In the genomic region with DNA sequence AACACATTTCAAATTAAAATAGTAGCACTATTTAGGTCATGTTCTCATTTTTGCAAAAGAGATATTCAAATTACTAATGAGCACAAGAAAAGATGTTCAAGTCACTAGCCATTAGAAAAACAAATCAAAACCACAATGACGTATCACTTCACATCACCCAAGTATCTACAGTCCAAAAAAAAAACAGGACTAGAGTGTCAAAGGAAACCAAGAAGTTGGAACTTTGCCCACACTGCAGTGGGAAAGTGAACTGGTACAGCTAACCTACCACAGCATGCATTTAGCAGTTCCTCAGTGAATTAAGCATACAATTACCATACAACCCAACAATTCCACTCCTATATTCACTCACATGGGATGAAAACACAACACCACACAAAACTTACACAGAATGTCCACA, we compare ENCODE assay signal across 32 mouse cellular contexts. TPM values are rescaled to one million over a fixed set of nuclear protein-coding genes. Genes with fewer than 3 reads are reported as not detected.
DNase-seq lines count a peak whose midpoint lies in the region; ATAC-seq and TF ChIP-seq lines count a peak whose summit lies in the region.
"Had no signal": no experiment of that assay in that cellular context is flagged by ENCODE, and none has a peak within 500 bp of the region (broad histone marks: within the 10 kb centered on the region; RNA-seq: fewer than 3 reads in every experiment).

No protein-coding gene starts in this region.

- intact Hi-C loops in left cerebral cortex, postnatal 14 days (cut with DNase I): loop anchor here (10.0 kb wide), 1 partner anchor 112 kb away; a partner anchor contains a TSS

- WGBS in lung, embryonic 14.5 days: 70% methylated on average over 1 of the region's 1 CpGs

- no peaks in the 10 kb centered on the region for H3K36me3 ChIP-seq in lung, embryonic 14.5 days (ENCODE audit: insufficient read depth)
- no peaks in the 10 kb centered on the region for H3K36me3 ChIP-seq in splenic B cell, adult 2 months (ENCODE audit: control insufficient read depth, insufficient read depth, low read length, poor library complexity, severe bottlenecking)
- H3K36me3 ChIP-seq: embryonic facial prominence, embryonic 13.5 days; heart, embryonic 13.5 days; limb, embryonic 12.5 days; liver, embryonic 15.5 days; lung, embryonic 15.5 days; midbrain, embryonic 13.5 days; neural tube, embryonic 13.5 days had no signal

- no peaks in the 10 kb centered on the region for H3K9me3 ChIP-seq in lung, embryonic 14.5 days (ENCODE audit: low read depth, low read length)
- H3K9me3 ChIP-seq: embryonic facial prominence, embryonic 13.5 days; heart, embryonic 13.5 days; limb, embryonic 12.5 days; liver, embryonic 15.5 days; lung, embryonic 15.5 days; midbrain, embryonic 13.5 days; neural tube, embryonic 13.5 days had no signal

- H3K4me2 ChIP-seq in lung, embryonic 14.5 days: no peak overlapping the region
- H3K4me2 ChIP-seq: embryonic facial prominence, embryonic 13.5 days; heart, embryonic 13.5 days; limb, embryonic 12.5 days; liver, embryonic 15.5 days; lung, embryonic 15.5 days; midbrain, embryonic 13.5 days; neural tube, embryonic 13.5 days had no signal

- H3K27ac ChIP-seq in lung, embryonic 14.5 days (ENCODE audit: low read depth): no peak overlapping the region
- H3K27ac ChIP-seq: embryonic facial prominence, embryonic 13.5 days; heart, adult 2 months; heart, embryonic 13.5 days; limb, embryonic 12.5 days; liver, embryonic 15.5 days; lung, embryonic 15.5 days; midbrain, embryonic 13.5 days; neural tube, embryonic 13.5 days had no signal

- H3K4me1 ChIP-seq in lung, embryonic 14.5 days (ENCODE audit: insufficient read depth): no peaks in the 10 kb centered on the region; the same call in 1 of the 2 replicates

- H3K9ac ChIP-seq in lung, embryonic 14.5 days: no peak overlapping the region
- H3K9ac ChIP-seq: embryonic facial prominence, embryonic 13.5 days; forebrain, postnatal 0 days; heart, embryonic 13.5 days; limb, embryonic 12.5 days; liver, embryonic 15.5 days; lung, embryonic 15.5 days; midbrain, embryonic 13.5 days; neural tube, embryonic 13.5 days had no signal

- no peak for ATAC-seq in lung, embryonic 14.5 days (ENCODE audit: insufficient read depth)
- ATAC-seq in common myeloid progenitor, adult 5-6 weeks (replicated peaks; ENCODE audit: low read depth, poor library complexity, severe bottlenecking): peak; percentile 76
- ATAC-seq: forebrain, postnatal 0 days; hindbrain, embryonic 16.5 days; intestine, postnatal 0 days; midbrain, embryonic 13.5 days; Patski had no signal

- TF ChIP-seq CTCF in lung, embryonic 14.5 days (IDR thresholded peaks at IDR 0.05; ENCODE audit: low read depth): no peak

- peak; percentile 2 for DNase-seq in lung, embryonic 14.5 days
- DNase-seq in lung, postnatal 36 days: no peak
- peak; percentile 20 for DNase-seq in Muller cell, postnatal 12 days (ENCODE audit: inconsistent ontology term)
- DNase-seq in splenic B cell, adult 2 months (ENCODE audit: low read depth, low spot score): peak; percentile 41
- no peak for DNase-seq in left cerebral cortex, postnatal 14 days (ENCODE audit: low spot score in 2 of 2)
- no peak for DNase-seq in thymus, postnatal 36 days
- no peak for DNase-seq in gastrocnemius, postnatal 4 days (ENCODE audit: low spot score in 2 of 2)
- DNase-seq: adrenal gland, postnatal 25 days; cerebellum, adult 2 months; cerebellum, postnatal 14 days; forebrain, postnatal 0 days; gastrocnemius, postnatal 25 days; heart, adult 2 months; heart, postnatal 10 days; kidney, adult 9 months; kidney, postnatal 10 days; lung, postnatal 4 days; right cerebral cortex, postnatal 4 days; thymus, adult 2 months; thymus, postnatal 4 days had no signal

- H3K4me3 ChIP-seq in lung, embryonic 14.5 days (ENCODE audit: low read depth, low read length): no peak overlapping the region
- H3K4me3 ChIP-seq: embryonic facial prominence, embryonic 13.5 days; erythroblast, embryonic 14.5 days; heart, adult 2 months; heart, embryonic 13.5 days; limb, embryonic 12.5 days; liver, embryonic 15.5 days; lung, embryonic 15.5 days; midbrain, embryonic 13.5 days; neural tube, embryonic 13.5 days had no signal

- no peaks in the 10 kb centered on the region for H3K27me3 ChIP-seq in lung, embryonic 14.5 days (ENCODE audit: insufficient read depth, low read length)
- no peaks in the 10 kb centered on the region for H3K27me3 ChIP-seq in splenic B cell, adult 2 months (ENCODE audit: control insufficient read depth, insufficient read depth, low read length, poor library complexity, severe bottlenecking)
- H3K27me3 ChIP-seq: embryonic facial prominence, embryonic 13.5 days; heart, embryonic 13.5 days; limb, embryonic 12.5 days; liver, embryonic 15.5 days; lung, embryonic 15.5 days; midbrain, embryonic 13.5 days; neural tube, embryonic 13.5 days; Patski had no signal

RNA-seq across cellular contexts. Expression of a gene that starts 5.4 kb away (rescaled TPM):
- polyA plus RNA-seq in lung, embryonic 14.5 days (2014; fragmentation: Nextera tagmentation; extraction: Ambion mirVana): 6.0 and 7.1 TPM in 2 replicates
- total RNA-seq in common myeloid progenitor, adult 5-6 weeks (2017): 15.9 and 17.9 TPM in 2 replicates
- total RNA-seq in left cerebral cortex, postnatal 14 days (2021): 10 to 100 TPM; 30.9 to 33.8 TPM
- total RNA-seq in gastrocnemius, postnatal 4 days (2021): 10 to 100 TPM; 14.1 to 14.3 TPM

Comparison
In these comparisons a context has a peak if more than half of its experiments do, and no peak if none do; other contexts are left out.
1. DNase-seq: peak in lung, embryonic 14.5 days (single experiment), Muller cell, postnatal 12 days (single experiment) and splenic B cell, adult 2 months (single experiment); none in lung, postnatal 36 days (single experiment), left cerebral cortex, postnatal 14 days (0 of 2), thymus, postnatal 36 days (0 of 2) and gastrocnemius, postnatal 4 days (0 of 2).